Mouse (Mus musculus) cerebellum, postnatal 10 days (tissue): Measurements from ENCODE around the gene Snai1.

Experiments
- DNase-seq, 2 experiments: peaks; one replicate each; pipeline ENCODE4 v3.0.0; 2021; ENCODE audit warnings: mixed read lengths in 2 of 2

Snai1 gene

GRCm38 (mm10) chr2:167585273-167585672, 47.3 kb downstream of the Snai1 start:
- DNase-seq = no peak

- no peak for DNase-seq
Measured at GRCm38 (mm10) chr2:167586041-167586440, 48.0 kb downstream of the Snai1 start.

- no peak for DNase-seq
Measured at GRCm38 (mm10) chr2:167586976-167587375, 49.0 kb downstream of the Snai1 start.

DNA sequence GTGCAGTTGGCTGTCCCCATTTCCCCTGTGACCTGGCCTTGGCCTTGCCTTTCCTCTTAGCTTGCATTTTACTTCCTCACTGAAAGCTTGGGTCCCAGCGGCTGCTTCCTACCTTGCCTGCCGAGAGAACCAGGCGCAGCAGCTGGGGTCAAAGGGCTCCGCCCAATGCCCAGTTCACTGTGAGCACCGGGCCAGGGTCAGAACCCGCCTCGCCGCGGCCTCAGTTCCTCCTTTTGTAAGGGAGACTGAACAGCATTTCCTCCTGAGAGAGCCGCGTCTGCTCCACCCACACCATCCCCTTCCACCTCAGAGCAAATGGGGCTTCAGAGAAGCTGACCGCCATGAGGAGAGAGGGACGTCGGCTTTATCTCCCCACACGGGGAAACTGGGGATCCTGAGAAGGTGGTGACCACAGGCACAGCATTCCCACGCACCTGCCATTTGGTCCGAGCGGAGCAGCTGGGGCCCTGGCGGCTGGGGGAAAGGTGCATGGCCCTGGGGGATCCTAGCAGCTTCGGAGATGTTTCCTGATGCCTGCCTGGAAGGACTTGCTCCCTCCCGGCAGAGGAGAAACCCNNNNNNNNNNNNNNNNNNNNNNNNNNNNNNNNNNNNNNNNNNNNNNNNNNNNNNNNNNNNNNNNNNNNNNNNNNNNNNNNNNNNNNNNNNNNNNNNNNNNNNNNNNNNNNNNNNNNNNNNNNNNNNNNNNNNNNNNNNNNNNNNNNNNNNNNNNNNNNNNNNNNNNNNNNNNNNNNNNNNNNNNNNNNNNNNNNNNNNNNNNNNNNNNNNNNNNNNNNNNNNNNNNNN, 51.0 kb downstream of the Snai1 start:
- DNase-seq = no peak
